Mouse (Mus musculus) cortical plate, adult 2 months (tissue): ENCODE measurements around the gene Dync1li2. TPM values are rescaled to one million over a fixed set of nuclear protein-coding genes. Genes with fewer than 3 reads are reported as not detected.
A peak's percentile ranks its signal among the peaks of the same experiment; 100 is the strongest.

Experiments used
- H3K27ac ChIP-seq: fragments of 200-500 bp; 2 replicates; pipeline ENCODE4 v1.5.1; 2012; ENCODE audit warnings: low read length, control low read depth, inconsistent platforms; ENCODE audit not compliant: insufficient read depth
- H3K4me1 ChIP-seq: fragments of 200-500 bp; 2 replicates; pipeline ENCODE4 v1.6.1; 2011; ENCODE audit warnings: low read length; ENCODE audit not compliant: control insufficient read depth, insufficient read depth
- H3K4me3 ChIP-seq: fragments of 200-500 bp; 2 replicates; pipeline ENCODE4 v1.5.1; 2011; ENCODE audit warnings: mild to moderate bottlenecking, low read length, control low read depth; ENCODE audit not compliant: insufficient read depth
- CTCF ChIP-seq: fragments of 200-500 bp; IDR thresholded peaks from 2 replicates; pipeline ENCODE4 v1.5.1; 2011; ENCODE audit warnings: mild to moderate bottlenecking, control low read depth, low read length; ENCODE audit not compliant: insufficient read depth; ENCODE audit errors: extremely low read depth
- POLR2A ChIP-seq: fragments of 200-500 bp; IDR thresholded peaks from 2 replicates; pipeline ENCODE4 v1.6.1; 2011; ENCODE audit warnings: mild to moderate bottlenecking, low read length, control low read depth; ENCODE audit not compliant: insufficient read depth; ENCODE audit errors: extremely low read depth
- polyA plus RNA-seq: library from polyadenylated mRNA; depleted of rRNA; stranded (reverse); fragments of >200 nt; gene quantifications from 2 replicates; pipeline ENCODE4 v1.2.3, GENCODE M21; 2012; rRNA removed

Gene Dync1li2
- polyA plus RNA-seq, result 161 and 170 TPM in 2 replicates

- Histone ChIP-seq H3K4me1 (peaks cover 6% of the 10 kb centered on the region), H3K4me3 (peak within 1 kb of the TSS; percentile 83), H3K27ac (peak within 1 kb of the TSS; percentile 100)
- TF ChIP-seq CTCF (peak; percentile 64), POLR2A (peak; percentile 47; the same call in 1 of the 2 replicates)
Observed at GRCm38 (mm10) chr8:104442299-104443124, at the start of gene Dync1li2. Gene Dync1li2, minus strand, starts transcription at chr8:104443047.

DNA sequence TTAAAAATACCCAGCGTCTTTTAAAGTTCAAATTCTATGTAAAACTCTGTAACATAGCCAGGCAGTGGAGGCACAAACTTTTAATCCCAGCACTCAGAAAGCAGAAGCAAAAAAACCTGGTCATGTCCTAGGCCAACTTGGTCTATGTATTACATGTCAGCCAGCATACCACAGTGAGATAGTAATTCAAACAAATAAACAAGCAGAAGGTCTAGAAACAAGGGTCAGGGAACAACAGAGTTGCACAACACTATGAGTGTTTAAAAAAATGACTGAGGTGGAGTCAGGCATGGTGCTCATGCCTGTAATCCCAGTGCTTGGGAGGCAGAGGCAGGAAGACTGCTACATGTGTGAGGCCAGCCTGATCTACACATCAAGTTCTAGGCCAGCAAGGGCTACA lies 36.2 kb upstream of the Dync1li2 start:
- TF ChIP-seq CTCF (no peak), POLR2A (no peak)
- Histone ChIP-seq H3K4me1 (no peaks in the 10 kb centered on the region), H3K4me3 (no peak overlapping the region), H3K27ac (no peak overlapping the region)

- TF ChIP-seq POLR2A (no peak), CTCF (no peak)
- H3K27ac ChIP-seq, result no peak overlapping the region
Observed at GRCm38 (mm10) chr8:104472465-104472864, 29.6 kb upstream of the Dync1li2 start.

DNA sequence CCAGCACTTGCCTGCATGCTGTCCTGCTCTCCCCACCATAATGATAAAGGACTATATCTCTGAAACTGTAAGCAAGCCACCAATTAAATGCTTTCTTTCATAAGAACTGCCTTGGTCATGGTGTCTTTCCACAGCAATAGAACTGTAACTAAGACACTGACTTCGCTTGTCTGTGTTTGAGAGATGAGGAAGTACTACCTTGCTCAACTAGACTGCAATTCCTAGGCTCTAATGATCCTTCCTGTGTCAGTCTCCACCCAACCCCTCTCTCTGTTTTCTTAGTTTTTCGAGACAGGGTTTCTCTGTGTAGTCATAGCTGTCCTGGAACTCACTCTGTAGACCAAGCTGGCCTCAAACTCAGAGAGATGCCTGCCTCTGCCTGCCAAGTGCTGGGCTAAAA lies 24.6 kb upstream of the Dync1li2 start:
- no peaks in the 10 kb centered on the region for H3K4me1 ChIP-seq
- H3K27ac ChIP-seq, result no peak overlapping the region
- no peak overlapping the region for H3K4me3 ChIP-seq
- no peak for TF ChIP-seq POLR2A
- TF ChIP-seq CTCF, result no peak

More at GRCm38 (mm10) chr8:104472465-104472864, 29.6 kb upstream of the Dync1li2 start:
- Histone ChIP-seq H3K4me1 (no peaks in the 10 kb centered on the region), H3K4me3 (no peak overlapping the region)

GRCm38 (mm10) chr8:104452177-104452576 lies 9.3 kb upstream of the Dync1li2 start:
- no peaks in the 10 kb centered on the region for H3K4me1 ChIP-seq
- H3K27ac ChIP-seq, result no peak overlapping the region
- TF ChIP-seq CTCF (no peak), POLR2A (no peak)
- H3K4me3 ChIP-seq, result no peak overlapping the region

DNA sequence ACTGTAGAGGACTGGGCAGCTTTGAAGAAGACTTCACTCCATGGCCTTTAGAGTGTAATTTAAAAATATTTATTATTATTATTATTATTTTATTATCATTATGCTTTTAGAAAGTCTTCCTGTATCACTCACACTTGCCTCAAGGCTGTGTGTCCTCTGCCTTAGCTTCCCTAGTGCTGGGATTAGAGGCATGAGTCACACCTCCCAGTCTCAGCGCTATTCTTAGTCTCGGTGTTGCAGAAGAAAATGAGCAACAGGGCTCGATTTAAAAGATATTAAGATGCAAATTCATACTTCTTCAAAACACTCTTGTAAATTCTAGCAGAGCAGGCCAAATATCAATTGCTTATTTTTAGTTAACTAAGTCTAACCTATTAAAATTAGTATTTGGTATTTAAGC lies 5.9 kb upstream of the Dync1li2 start:
- no peak overlapping the region for H3K27ac ChIP-seq
- TF ChIP-seq POLR2A (no peak), CTCF (no peak)
- peaks cover 2% of the 10 kb centered on the region for H3K4me1 ChIP-seq
- H3K4me3 ChIP-seq, result no peak overlapping the region

GRCm38 (mm10) chr8:104446016-104446415 lies 3.2 kb upstream of the Dync1li2 start:
- Histone ChIP-seq H3K4me3 (no peak overlapping the region), H3K27ac (no peak overlapping the region), H3K4me1 (peaks cover 4% of the 10 kb centered on the region)
- TF ChIP-seq CTCF, result no peak
- TF ChIP-seq POLR2A, result no peak

- Histone ChIP-seq H3K4me3 (no peak overlapping the region), H3K27ac (peak overlapping the region; percentile 36; the same call in 1 of the 2 replicates)
- TF ChIP-seq CTCF (no peak), POLR2A (no peak)
Observed at GRCm38 (mm10) chr8:104445248-104445647, 2.4 kb upstream of the Dync1li2 start.

GRCm38 (mm10) chr8:104443125-104443679 lies 355 bp upstream of the Dync1li2 start:
- peaks cover 6% of the 10 kb centered on the region for H3K4me1 ChIP-seq
- TF ChIP-seq POLR2A, result no peak
- TF ChIP-seq CTCF, result no peak
- H3K4me3 ChIP-seq, result peak overlapping the region; percentile 83
- H3K27ac ChIP-seq, result no peak overlapping the region

More at GRCm38 (mm10) chr8:104445248-104445647, 2.4 kb upstream of the Dync1li2 start:
- peaks cover 4% of the 10 kb centered on the region for H3K4me1 ChIP-seq

DNA sequence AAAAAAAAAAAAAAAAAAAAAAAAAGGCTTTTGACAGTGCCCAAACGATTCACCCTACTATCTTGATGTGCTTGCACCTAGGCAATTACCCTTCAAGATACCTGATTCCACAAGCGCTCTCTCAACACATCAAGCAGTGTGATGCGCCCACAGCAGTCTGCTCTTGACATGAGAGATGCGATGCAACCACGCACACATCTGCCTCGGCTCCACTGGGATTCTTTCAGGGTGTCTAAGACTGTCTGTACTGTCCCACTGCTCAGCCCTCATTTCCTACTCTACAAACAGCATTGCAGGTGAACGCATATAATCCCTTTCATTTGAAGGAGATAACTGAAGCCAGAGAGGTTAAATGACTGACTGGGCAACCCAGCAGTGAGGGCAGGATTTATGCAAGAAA lies 1.2 kb downstream of the Dync1li2 start:
- Histone ChIP-seq H3K27ac (no peak overlapping the region; the same call in 1 of the 2 replicates), H3K4me1 (peaks cover 8% of the 10 kb centered on the region)

More for the DNA sequence above, 1.2 kb downstream of the Dync1li2 start:
- peak overlapping the region; percentile 83 for H3K4me3 ChIP-seq
- peak; percentile 6; the same call in 1 of the 2 replicates for TF ChIP-seq POLR2A
- TF ChIP-seq CTCF, result no peak
